Mouse (Mus musculus): ENCODE data around the gene Prima1.

Prima1 gene

GRCm38 (mm10) chr12:103226121-103226520 lies 15.8 kb downstream of the Prima1 start:
- DNase-seq (ENCODE audit: low spot score in 2 of 2): no peak

GRCm38 (mm10) chr12:103223671-103224070 lies 18.3 kb downstream of the Prima1 start:
- DNase-seq (ENCODE audit: low spot score in 2 of 2): no peak

- DNase-seq (ENCODE audit: low spot score in 2 of 2): no peak
These were observed 25.9 kb downstream of the Prima1 start for GRCm38 (mm10) chr12:103215877-103216610.

DNA sequence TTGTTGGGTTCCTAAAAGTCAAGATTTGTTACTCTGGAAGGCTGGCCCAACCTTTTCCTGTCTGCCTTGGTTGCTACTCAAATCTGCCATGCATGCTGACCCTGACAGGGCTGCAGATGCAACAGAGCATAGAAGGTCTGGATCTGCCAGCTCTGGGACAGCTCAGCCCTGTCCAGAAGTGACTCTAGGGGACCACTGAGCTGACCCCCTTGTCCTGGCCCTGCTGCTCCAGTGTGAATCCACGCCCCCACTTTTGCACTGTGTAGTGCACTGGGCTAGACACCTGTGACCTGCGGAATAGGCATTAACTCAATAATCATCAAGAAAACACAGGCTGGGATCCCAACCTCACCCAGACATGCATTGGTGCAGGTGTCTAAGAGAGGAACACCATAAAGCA lies 27.2 kb downstream of the Prima1 start:
- DNase-seq (ENCODE audit: low spot score in 2 of 2): no peak

- no peak for DNase-seq (ENCODE audit: low spot score in 2 of 2)
These were observed 27.7 kb downstream of the Prima1 start for GRCm38 (mm10) chr12:103214270-103214669.

DNA sequence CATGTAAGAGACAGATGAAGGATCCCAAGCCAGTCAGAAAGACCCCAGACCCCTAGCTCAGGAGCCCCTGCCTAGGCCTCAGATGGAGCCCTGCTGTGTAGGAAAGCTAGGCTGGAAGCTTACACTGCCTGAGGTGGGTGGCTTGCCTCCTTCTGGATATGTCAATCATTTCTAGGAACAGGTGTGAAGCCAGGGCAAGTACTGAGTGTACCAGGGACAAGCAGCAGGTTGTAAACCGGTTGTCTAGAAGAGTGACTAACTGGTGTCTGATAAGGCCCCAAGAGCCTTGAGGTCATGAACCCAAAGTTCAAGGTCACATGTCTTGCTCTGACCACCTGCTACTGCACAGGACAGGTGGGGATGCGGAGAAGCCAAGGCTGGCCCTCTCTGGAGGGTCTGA lies 28.4 kb downstream of the Prima1 start:
- no peak for DNase-seq (ENCODE audit: low spot score in 2 of 2)

DNA sequence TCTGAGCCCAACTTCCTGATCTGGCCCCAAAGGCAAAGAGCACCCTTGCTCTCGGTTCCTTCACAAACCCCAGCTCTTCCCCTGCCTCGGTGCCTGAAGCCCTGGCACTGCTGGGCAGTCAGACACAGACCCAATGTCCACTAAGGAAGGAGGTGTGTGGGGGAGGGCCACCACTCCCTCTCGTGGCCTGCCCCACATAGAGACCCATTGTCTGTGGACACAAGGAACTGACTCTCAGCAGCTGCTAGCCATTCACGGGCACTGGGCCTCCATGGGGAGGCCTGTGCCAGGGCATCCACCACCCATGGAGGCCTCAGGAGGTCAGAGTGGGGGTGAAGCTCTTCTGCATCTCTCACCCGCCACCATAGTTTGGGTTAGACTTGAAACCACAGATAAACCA lies 30.9 kb downstream of the Prima1 start:
- DNase-seq (ENCODE audit: low spot score in 2 of 2): no peak

DNA sequence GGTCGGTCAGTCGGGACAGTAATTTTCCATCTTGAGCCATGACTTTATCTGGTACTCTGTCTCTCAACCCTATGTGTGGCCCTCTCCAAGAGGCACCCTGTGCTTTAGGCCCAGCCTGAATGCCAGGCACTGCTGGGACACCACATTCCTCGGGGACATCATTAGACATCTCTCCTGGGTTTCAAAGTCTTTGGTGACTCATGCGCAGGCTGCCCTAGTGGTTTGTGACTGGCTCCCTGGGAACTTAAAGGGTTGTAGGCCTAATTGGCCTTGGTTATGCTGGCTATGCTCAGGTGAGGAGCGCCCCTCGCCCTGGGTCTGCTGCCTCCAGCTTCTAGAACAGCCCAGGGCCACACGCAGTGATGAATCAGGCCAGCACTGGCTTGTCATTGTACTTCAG lies 32.4 kb downstream of the Prima1 start:
- DNase-seq (ENCODE audit: low spot score in 2 of 2): no peak

DNA sequence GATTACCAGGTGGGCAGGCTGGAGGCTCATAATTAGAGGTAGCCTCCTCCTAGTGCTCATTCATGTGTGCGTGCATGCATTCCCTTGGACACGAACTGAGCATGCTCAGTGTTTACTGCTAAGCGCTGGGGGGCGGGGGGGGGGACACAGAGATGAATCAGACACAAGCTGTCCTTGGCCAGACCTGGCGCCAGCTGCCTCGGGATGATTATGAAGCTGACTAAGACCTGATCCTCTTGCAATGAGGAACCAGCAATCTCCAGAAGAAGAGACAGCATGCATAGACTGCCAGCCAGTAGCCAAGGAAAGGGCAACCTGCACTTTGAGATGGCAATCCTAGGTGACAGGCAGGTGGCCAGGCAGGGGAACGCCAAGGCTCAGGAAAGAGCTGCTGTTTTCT lies 36.4 kb downstream of the Prima1 start:
- no peak for DNase-seq (ENCODE audit: low spot score in 2 of 2)

- no peak for DNase-seq (ENCODE audit: low spot score in 2 of 2)
These were observed 39.1 kb downstream of the Prima1 start for GRCm38 (mm10) chr12:103202592-103203544.

DNA sequence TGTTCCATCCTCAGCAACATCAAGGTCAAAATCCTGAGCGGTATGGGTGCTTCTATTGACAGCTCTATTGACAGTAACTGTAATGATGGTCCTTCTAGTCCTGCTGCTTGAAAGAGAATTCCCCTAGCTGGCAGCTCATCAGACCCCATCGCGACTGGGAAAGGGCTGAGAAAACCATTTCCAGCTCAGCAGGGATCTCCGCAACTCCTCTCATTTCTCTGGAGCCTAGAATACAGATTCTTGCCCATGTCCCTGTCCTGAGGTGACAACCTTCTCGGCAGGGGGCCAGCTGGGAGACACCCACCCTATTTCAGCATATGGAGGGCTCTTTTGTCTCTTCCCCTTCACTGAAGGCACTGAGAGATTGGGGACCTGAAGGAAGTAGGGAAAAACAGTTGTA lies 49.0 kb downstream of the Prima1 start:
- DNase-seq (ENCODE audit: low spot score in 2 of 2): no peak

GRCm38 (mm10) chr12:103189771-103190170 lies 52.2 kb downstream of the Prima1 start:
- DNase-seq (ENCODE audit: low spot score in 2 of 2): no peak

DNA sequence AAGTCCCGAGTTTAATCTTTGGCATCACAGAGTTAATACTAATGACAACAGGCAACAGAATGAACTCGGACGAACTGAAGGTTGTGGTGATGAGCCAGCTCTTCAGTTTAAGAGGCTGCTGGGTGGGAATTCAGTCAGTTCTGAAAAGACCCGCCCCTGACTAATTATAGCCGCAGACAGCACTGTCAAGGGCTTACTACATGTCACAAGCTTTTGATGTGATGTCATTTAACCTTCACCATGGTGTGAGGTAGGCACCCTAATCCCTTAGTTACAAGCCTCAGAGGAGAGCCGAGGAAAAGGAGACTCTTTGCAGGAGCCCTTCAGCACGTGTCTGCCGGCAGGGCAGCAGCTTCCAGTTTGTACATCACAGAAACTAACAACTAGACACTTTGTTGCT lies 53.7 kb downstream of the Prima1 start:
- no peak for DNase-seq (ENCODE audit: low spot score in 2 of 2)

DNA sequence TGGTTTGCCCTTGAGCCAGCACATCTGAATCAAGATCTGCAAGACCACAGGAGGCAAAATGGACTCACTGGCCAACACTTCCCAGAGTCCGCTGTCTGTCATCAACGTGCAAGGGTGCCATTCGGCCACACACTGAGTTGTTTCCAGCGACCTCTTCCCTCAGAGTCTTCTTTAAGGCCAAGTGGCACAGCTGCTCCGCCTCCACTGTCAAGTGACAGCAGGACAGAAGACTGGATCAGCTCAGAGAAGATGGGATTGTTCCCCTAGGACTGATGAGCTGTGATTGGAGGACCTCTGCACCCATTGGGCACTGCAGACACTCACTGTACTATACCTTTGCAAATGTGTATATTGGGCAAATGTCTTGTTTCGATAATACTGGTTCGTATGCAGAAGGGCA lies 54.9 kb downstream of the Prima1 start:
- no peak for DNase-seq (ENCODE audit: low spot score in 2 of 2)

GRCm38 (mm10) chr12:103183057-103183456 lies 58.9 kb downstream of the Prima1 start:
- no peak for DNase-seq (ENCODE audit: low spot score in 2 of 2)

DNA sequence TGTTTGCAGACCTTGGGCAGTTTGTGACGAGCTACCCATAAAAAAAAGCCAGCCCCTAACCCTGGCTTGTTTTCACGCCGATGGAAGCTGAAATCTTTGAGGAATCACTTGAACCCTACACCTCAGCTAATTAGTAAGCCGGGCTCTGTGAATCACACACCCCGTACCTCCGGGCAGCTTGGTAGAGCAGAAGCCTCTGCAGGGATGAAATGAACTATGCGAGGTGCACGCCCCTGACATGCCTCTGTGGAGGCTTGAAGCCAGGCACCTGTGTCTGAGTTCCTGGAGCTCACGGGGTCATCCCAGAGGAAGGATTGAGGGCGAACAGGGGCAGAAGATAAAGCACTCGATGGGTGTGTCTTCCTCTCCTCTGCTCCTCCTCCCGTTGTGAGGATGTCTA lies 73.1 kb downstream of the Prima1 start:
- DNase-seq (ENCODE audit: low spot score in 2 of 2): no peak

DNA sequence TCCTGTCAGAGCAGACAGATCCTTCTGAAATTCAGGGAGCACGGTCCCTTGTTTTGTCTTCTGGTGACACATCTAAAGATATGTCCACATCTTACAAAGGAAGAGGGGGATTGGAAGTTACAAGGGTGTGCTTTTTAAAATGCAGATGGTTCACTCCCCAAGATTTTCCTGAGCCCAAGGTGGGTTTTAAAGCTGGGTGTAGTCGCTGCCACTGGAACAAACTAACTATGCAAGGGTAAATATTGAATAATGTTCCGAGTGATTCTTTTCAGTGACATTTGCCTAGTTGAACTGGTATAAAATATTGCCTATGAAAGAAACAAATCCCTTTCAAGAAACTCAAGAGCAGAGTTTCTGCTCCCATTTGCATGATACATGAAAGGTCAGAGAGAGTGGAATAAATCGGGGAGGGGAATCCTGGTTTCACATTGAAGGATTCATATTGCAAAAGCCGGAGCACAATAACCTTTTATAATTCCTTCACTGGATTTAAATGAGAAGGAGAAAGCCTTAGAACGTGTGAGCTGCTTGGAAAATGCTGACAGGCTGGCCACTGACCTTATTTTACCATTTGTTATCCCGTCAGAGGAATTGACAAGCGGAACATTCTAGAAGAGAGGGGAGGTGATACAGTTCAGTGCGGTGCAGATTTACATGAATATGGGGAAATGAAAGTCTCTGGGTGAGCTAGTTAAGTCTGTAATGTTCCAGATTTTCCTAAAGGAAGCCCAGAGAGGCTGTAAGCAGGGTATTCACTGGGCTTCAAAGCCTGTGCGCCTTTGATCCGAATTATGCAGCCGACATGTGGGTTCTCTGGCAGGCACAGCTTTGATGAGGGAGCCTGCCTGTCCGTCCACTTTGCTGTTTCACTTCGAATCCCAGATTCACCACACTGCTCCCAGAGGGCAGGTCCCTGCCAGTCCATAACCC lies 77.6 kb downstream of the Prima1 start:
- no peak for DNase-seq (ENCODE audit: low spot score in 2 of 2)

DNA sequence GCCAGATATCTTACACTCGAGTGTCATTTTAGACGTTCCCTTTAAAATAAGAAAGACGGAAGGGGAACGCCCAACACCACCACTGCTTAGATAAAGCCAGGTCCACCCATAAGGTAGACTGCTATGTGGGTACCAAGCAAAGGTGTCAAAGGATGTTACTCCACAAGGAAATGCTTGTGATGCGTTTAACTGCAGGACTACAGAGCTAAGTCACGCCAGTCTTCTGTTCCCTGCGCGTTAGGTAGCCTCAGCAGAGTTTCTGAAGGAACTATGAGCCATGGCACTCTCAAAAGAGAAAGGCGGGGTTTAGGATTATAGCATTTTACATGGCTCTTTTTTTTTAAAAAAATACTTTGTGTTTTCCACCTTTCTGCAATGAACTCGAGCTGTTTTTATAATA lies 78.4 kb downstream of the Prima1 start:
- DNase-seq (ENCODE audit: low spot score in 2 of 2): no peak

GRCm38 (mm10) chr12:103160721-103161120 lies 81.2 kb downstream of the Prima1 start:
- DNase-seq (ENCODE audit: low spot score in 2 of 2): no peak

GRCm38 (mm10) chr12:103159016-103159415 lies 82.9 kb downstream of the Prima1 start:
- DNase-seq (ENCODE audit: low spot score in 2 of 2): no peak

DNA sequence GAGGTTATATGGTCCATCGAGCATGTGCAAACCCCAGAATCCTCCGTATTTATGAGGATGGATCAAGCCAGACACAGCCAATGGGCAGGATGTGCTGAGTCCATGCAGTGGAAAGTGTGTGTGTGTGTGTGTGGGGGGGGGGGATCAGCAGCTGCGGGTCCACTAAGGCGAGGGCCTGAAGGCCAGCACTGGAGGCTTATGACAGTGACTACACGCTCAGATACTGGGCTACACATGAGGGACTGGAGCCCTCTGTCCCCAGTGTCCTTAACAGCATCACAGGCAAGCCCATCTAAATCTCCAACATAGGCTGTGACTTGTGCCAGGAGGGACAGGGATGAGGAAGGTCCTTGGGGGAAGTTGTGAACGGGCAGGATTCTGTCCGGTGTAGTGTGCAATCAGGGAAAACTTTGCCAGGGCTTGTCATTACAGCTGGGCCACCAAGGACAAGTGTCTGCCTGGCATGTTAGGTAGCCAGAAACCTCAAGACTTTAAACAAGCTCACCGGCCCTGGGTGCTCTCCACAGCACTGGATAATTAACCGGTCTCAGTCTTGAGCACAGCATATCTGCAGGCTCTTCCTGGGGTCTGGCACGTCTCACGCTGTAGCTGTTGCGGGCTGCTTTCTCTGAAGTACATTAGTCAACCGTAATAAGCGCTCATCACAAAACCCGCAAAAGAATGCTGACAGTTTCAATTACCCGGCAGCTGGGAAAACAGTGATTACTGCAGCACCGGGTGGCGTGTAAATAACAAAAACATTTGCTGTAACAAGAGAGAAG lies 84.6 kb downstream of the Prima1 start:
- DNase-seq (ENCODE audit: low spot score in 2 of 2): no peak

Data from spleen, postnatal 14 days (tissue).